Mouse (Mus musculus) forelimb bud, embryonic 11.5 days (tissue): ENCODE results near the gene Gamt.

ENCODE experiments used
- DNase-seq: peaks from one replicate; pipeline ENCODE4 v3.0.0-alpha.2; 2012; ENCODE audit warnings: low read depth, low spot score

Gamt gene

GRCm38 (mm10) chr10:80285222-80286070 is 24.6 kb upstream of the Gamt start:
- no peak for DNase-seq

- DNase-seq: no peak
Observed at GRCm38 (mm10) chr10:80282481-80283441, 21.9 kb upstream of the Gamt start.

- no peak for DNase-seq
Observed at GRCm38 (mm10) chr10:80281921-80282371, 21.1 kb upstream of the Gamt start.

GRCm38 (mm10) chr10:80281304-80281703 is 20.5 kb upstream of the Gamt start:
- DNase-seq: no peak

GRCm38 (mm10) chr10:80279273-80279672 is 18.5 kb upstream of the Gamt start:
- no peak for DNase-seq

GRCm38 (mm10) chr10:80278390-80278789 is 17.6 kb upstream of the Gamt start:
- DNase-seq: no peak

GRCm38 (mm10) chr10:80276238-80276637 is 15.4 kb upstream of the Gamt start:
- DNase-seq: no peak

GRCm38 (mm10) chr10:80273847-80274246 is 13.0 kb upstream of the Gamt start:
- no peak for DNase-seq

GRCm38 (mm10) chr10:80271870-80272585 is 11.2 kb upstream of the Gamt start:
- no peak for DNase-seq

GRCm38 (mm10) chr10:80271186-80271843 is 10.5 kb upstream of the Gamt start:
- no peak for DNase-seq

GRCm38 (mm10) chr10:80270734-80271181 is 9.9 kb upstream of the Gamt start:
- DNase-seq: no peak

GRCm38 (mm10) chr10:80270099-80270498 is 9.3 kb upstream of the Gamt start:
- DNase-seq: no peak

- DNase-seq: no peak
Observed at GRCm38 (mm10) chr10:80265149-80265486, 4.3 kb upstream of the Gamt start.

- peak; percentile 100 for DNase-seq
Observed at GRCm38 (mm10) chr10:80264341-80265148, 3.7 kb upstream of the Gamt start.

- no peak for DNase-seq
Observed at GRCm38 (mm10) chr10:80262776-80263365, 2.1 kb upstream of the Gamt start.

- no peak for DNase-seq
Observed at GRCm38 (mm10) chr10:80262169-80262568, 1.4 kb upstream of the Gamt start.

- DNase-seq: peak; percentile 88
Observed at GRCm38 (mm10) chr10:80261585-80261968, 765 bp upstream of the Gamt start.

- DNase-seq: peak; percentile 18
Observed at GRCm38 (mm10) chr10:80259861-80260641, 761 bp downstream of the Gamt start.

GRCm38 (mm10) chr10:80259463-80259805 is 1.4 kb downstream of the Gamt start:
- no peak for DNase-seq
